Mouse (Mus musculus): Measurements from ENCODE around the gene Fbxo8. TPM values are rescaled to one million over a fixed set of nuclear protein-coding genes. Genes with fewer than 3 reads are reported as not detected.

Gene Fbxo8
- polyA plus RNA-seq (2011; ENCODE audit: insufficient read depth, insufficient read length, low replicate concordance, missing spikeins), result 11.2 and 15.8 TPM in 2 replicates

- peak within 1 kb of the TSS; percentile 81 for H3K27ac ChIP-seq (ENCODE audit: control insufficient read depth, insufficient read depth, low read depth, low read length, poor library complexity)
- H3K4me1 ChIP-seq (ENCODE audit: control insufficient read depth, insufficient read depth, low read length), result peaks cover 1% of the 10 kb centered on the region; the same call in 1 of the 2 replicates
- H3K4me3 ChIP-seq (replicated peaks; ENCODE audit: control insufficient read depth, low read depth, low read length), result peak within 1 kb of the TSS; percentile 98
- WGBS, result under 1% methylated on average over 53 of the region's 53 CpGs
- TF ChIP-seq CTCF (IDR thresholded peaks at IDR 0.05; ENCODE audit: control insufficient read depth, insufficient read depth, low read length), result no peak
- peak; percentile 31; the same call in 1 of the 2 replicates for TF ChIP-seq POLR2A (IDR thresholded peaks at IDR 0.05; ENCODE audit: borderline replicate concordance, control insufficient read depth, low read depth, low read length)
Measured at GRCm38 (mm10) chr8:56550558-56551360, at the start of gene Fbxo8, which contains the start of gene Cep44. Gene Fbxo8, plus strand, starts transcription at chr8:56551090. Gene Cep44, minus strand, starts transcription at chr8:56551047.

GRCm38 (mm10) chr8:56501911-56502310 is 49.0 kb upstream of the Fbxo8 start:
- H3K4me3 ChIP-seq (replicated peaks; ENCODE audit: control insufficient read depth, low read depth, low read length), result no peak overlapping the region
- H3K4me1 ChIP-seq (ENCODE audit: control insufficient read depth, insufficient read depth, low read length), result no peaks in the 10 kb centered on the region
- no peak overlapping the region for H3K27ac ChIP-seq (ENCODE audit: control insufficient read depth, insufficient read depth, low read depth, low read length, poor library complexity)
- no peak for TF ChIP-seq POLR2A (IDR thresholded peaks at IDR 0.05; ENCODE audit: borderline replicate concordance, control insufficient read depth, low read depth, low read length)
- TF ChIP-seq CTCF (IDR thresholded peaks at IDR 0.05; ENCODE audit: control insufficient read depth, insufficient read depth, low read length), result no peak

GRCm38 (mm10) chr8:56508318-56508951 is 42.5 kb upstream of the Fbxo8 start:
- no peak for TF ChIP-seq POLR2A (IDR thresholded peaks at IDR 0.05; ENCODE audit: borderline replicate concordance, control insufficient read depth, low read depth, low read length)
- no peak for TF ChIP-seq CTCF (IDR thresholded peaks at IDR 0.05; ENCODE audit: control insufficient read depth, insufficient read depth, low read length)
- no peak overlapping the region for H3K4me3 ChIP-seq (replicated peaks; ENCODE audit: control insufficient read depth, low read depth, low read length)
- H3K4me1 ChIP-seq (ENCODE audit: control insufficient read depth, insufficient read depth, low read length), result no peaks in the 10 kb centered on the region
- WGBS, result 68% methylated on average over 3 of the region's 3 CpGs
- no peak overlapping the region for H3K27ac ChIP-seq (ENCODE audit: control insufficient read depth, insufficient read depth, low read depth, low read length, poor library complexity)

- H3K4me3 ChIP-seq (replicated peaks; ENCODE audit: control insufficient read depth, low read depth, low read length), result no peak overlapping the region
- 64% methylated on average over 4 of the region's 4 CpGs for WGBS
- no peak for TF ChIP-seq POLR2A (IDR thresholded peaks at IDR 0.05; ENCODE audit: borderline replicate concordance, control insufficient read depth, low read depth, low read length)
- TF ChIP-seq CTCF (IDR thresholded peaks at IDR 0.05; ENCODE audit: control insufficient read depth, insufficient read depth, low read length), result no peak
- no peaks in the 10 kb centered on the region for H3K4me1 ChIP-seq (ENCODE audit: control insufficient read depth, insufficient read depth, low read length)
- H3K27ac ChIP-seq (ENCODE audit: control insufficient read depth, insufficient read depth, low read depth, low read length, poor library complexity), result no peak overlapping the region
Measured at GRCm38 (mm10) chr8:56508952-56509479, 41.9 kb upstream of the Fbxo8 start.

GRCm38 (mm10) chr8:56518848-56519247 is 32.0 kb upstream of the Fbxo8 start:
- no peak overlapping the region for H3K27ac ChIP-seq (ENCODE audit: control insufficient read depth, insufficient read depth, low read depth, low read length, poor library complexity)
- H3K4me3 ChIP-seq (replicated peaks; ENCODE audit: control insufficient read depth, low read depth, low read length), result no peak overlapping the region
- 69% methylated on average over 6 of the region's 6 CpGs for WGBS
- TF ChIP-seq POLR2A (IDR thresholded peaks at IDR 0.05; ENCODE audit: borderline replicate concordance, control insufficient read depth, low read depth, low read length), result no peak
- no peak for TF ChIP-seq CTCF (IDR thresholded peaks at IDR 0.05; ENCODE audit: control insufficient read depth, insufficient read depth, low read length)
- no peaks in the 10 kb centered on the region for H3K4me1 ChIP-seq (ENCODE audit: control insufficient read depth, insufficient read depth, low read length)

GRCm38 (mm10) chr8:56520249-56520648 is 30.6 kb upstream of the Fbxo8 start:
- WGBS, result 80% methylated on average over 2 of the region's 2 CpGs
- TF ChIP-seq POLR2A (IDR thresholded peaks at IDR 0.05; ENCODE audit: borderline replicate concordance, control insufficient read depth, low read depth, low read length), result no peak
- no peak for TF ChIP-seq CTCF (IDR thresholded peaks at IDR 0.05; ENCODE audit: control insufficient read depth, insufficient read depth, low read length)
- Histone ChIP-seq H3K4me3 (replicated peaks; ENCODE audit: control insufficient read depth, low read depth, low read length) (no peak overlapping the region), H3K4me1 (ENCODE audit: control insufficient read depth, insufficient read depth, low read length) (no peaks in the 10 kb centered on the region), H3K27ac (ENCODE audit: control insufficient read depth, insufficient read depth, low read depth, low read length, poor library complexity) (no peak overlapping the region)

- Histone ChIP-seq H3K4me3 (replicated peaks; ENCODE audit: control insufficient read depth, low read depth, low read length) (no peak overlapping the region), H3K27ac (ENCODE audit: control insufficient read depth, insufficient read depth, low read depth, low read length, poor library complexity) (no peak overlapping the region), H3K4me1 (ENCODE audit: control insufficient read depth, insufficient read depth, low read length) (no peaks in the 10 kb centered on the region)
- TF ChIP-seq POLR2A (IDR thresholded peaks at IDR 0.05; ENCODE audit: borderline replicate concordance, control insufficient read depth, low read depth, low read length), result no peak
- TF ChIP-seq CTCF (IDR thresholded peaks at IDR 0.05; ENCODE audit: control insufficient read depth, insufficient read depth, low read length), result no peak
- 64% methylated on average over 4 of the region's 4 CpGs for WGBS
Measured at GRCm38 (mm10) chr8:56521051-56521450, 29.8 kb upstream of the Fbxo8 start.

GRCm38 (mm10) chr8:56528869-56529268 is 22.0 kb upstream of the Fbxo8 start:
- no peak for TF ChIP-seq POLR2A (IDR thresholded peaks at IDR 0.05; ENCODE audit: borderline replicate concordance, control insufficient read depth, low read depth, low read length)
- no peak for TF ChIP-seq CTCF (IDR thresholded peaks at IDR 0.05; ENCODE audit: control insufficient read depth, insufficient read depth, low read length)
- Histone ChIP-seq H3K4me3 (replicated peaks; ENCODE audit: control insufficient read depth, low read depth, low read length) (no peak overlapping the region), H3K27ac (ENCODE audit: control insufficient read depth, insufficient read depth, low read depth, low read length, poor library complexity) (no peak overlapping the region), H3K4me1 (ENCODE audit: control insufficient read depth, insufficient read depth, low read length) (no peaks in the 10 kb centered on the region)
- 65% methylated on average over 6 of the region's 6 CpGs for WGBS

Data from bone marrow, adult 2 months (tissue).